Mouse (Mus musculus): ENCODE results near the gene Mvd. TPM values are rescaled to one million over a fixed set of nuclear protein-coding genes. Genes with fewer than 3 reads are reported as not detected.
A peak's percentile ranks its signal among the peaks of the same experiment; 100 is the strongest.

Mvd gene
- polyA plus RNA-seq (2012; rRNA removed): 17.0 and 20.5 TPM in 2 replicates

- Histone ChIP-seq H3K36me3 (ENCODE audit: control insufficient read depth, insufficient read depth, low read length) (no peaks in the 10 kb centered on the region; the same call in 1 of the 2 replicates), H3K27ac (ENCODE audit: insufficient read depth, low read length) (peak within 1 kb of the TSS; percentile 74), H3K27me3 (ENCODE audit: control insufficient read depth, insufficient read depth, low read length) (no peaks in the 10 kb centered on the region), H3K4me3 (ENCODE audit: extremely low read depth, insufficient read depth, insufficient read length) (peak within 1 kb of the TSS; percentile 76), H3K4me1 (ENCODE audit: control insufficient read depth, insufficient read depth, insufficient read length) (peaks cover 7% of the 10 kb centered on the region; the same call in 1 of the 2 replicates)
- under 1% methylated on average over 47 of the region's 47 CpGs for WGBS
- TF ChIP-seq POLR2A (IDR thresholded peaks at IDR 0.05; ENCODE audit: low read depth, low read length): peak; percentile 88; the same call in 1 of the 2 replicates
- peak; percentile 38; the same call in 1 of the 2 replicates for TF ChIP-seq CTCF (IDR thresholded peaks at IDR 0.05; ENCODE audit: extremely low read depth, insufficient read depth, insufficient read length, insufficient replicate concordance)
- peak; percentile 97 to 98 for DNase-seq (ENCODE audit: low read depth in 1 of 2, low spot score in 2 of 2)
Observed at GRCm38 (mm10) chr8:122443262-122444006, at the start of gene Mvd. TSS of gene Mvd (minus strand) at chr8:122443422.

- Histone ChIP-seq H3K27ac (ENCODE audit: insufficient read depth, low read length) (no peak overlapping the region), H3K36me3 (ENCODE audit: control insufficient read depth, insufficient read depth, low read length) (peaks cover 70% of the 10 kb centered on the region), H3K27me3 (ENCODE audit: control insufficient read depth, insufficient read depth, low read length) (no peaks in the 10 kb centered on the region), H3K4me3 (ENCODE audit: extremely low read depth, insufficient read depth, insufficient read length) (no peak overlapping the region), H3K4me1 (ENCODE audit: control insufficient read depth, insufficient read depth, insufficient read length) (no peaks in the 10 kb centered on the region)
- DNase-seq (ENCODE audit: low read depth in 1 of 2, low spot score in 2 of 2): no peak
- no peak for TF ChIP-seq POLR2A (IDR thresholded peaks at IDR 0.05; ENCODE audit: low read depth, low read length)
- TF ChIP-seq CTCF (IDR thresholded peaks at IDR 0.05; ENCODE audit: extremely low read depth, insufficient read depth, insufficient read length, insufficient replicate concordance): no peak
- WGBS: 96% methylated on average over 9 of the region's 9 CpGs
Observed at GRCm38 (mm10) chr8:122488387-122488786, 45.2 kb upstream of the Mvd start.

- no peak overlapping the region for H3K4me3 ChIP-seq (ENCODE audit: extremely low read depth, insufficient read depth, insufficient read length)
- H3K27ac ChIP-seq (ENCODE audit: insufficient read depth, low read length): no peak overlapping the region
- no peaks in the 10 kb centered on the region for H3K4me1 ChIP-seq (ENCODE audit: control insufficient read depth, insufficient read depth, insufficient read length)
- no peak for DNase-seq (ENCODE audit: low read depth in 1 of 2, low spot score in 2 of 2)
- no peaks in the 10 kb centered on the region for H3K27me3 ChIP-seq (ENCODE audit: control insufficient read depth, insufficient read depth, low read length)
- no peak for TF ChIP-seq CTCF (IDR thresholded peaks at IDR 0.05; ENCODE audit: extremely low read depth, insufficient read depth, insufficient read length, insufficient replicate concordance)
- TF ChIP-seq POLR2A (IDR thresholded peaks at IDR 0.05; ENCODE audit: low read depth, low read length): no peak
- H3K36me3 ChIP-seq (ENCODE audit: control insufficient read depth, insufficient read depth, low read length): peaks cover 80% of the 10 kb centered on the region
- 76% methylated on average over 12 of the region's 12 CpGs for WGBS
Observed at GRCm38 (mm10) chr8:122484831-122485230, 41.6 kb upstream of the Mvd start.

- no peak overlapping the region for H3K27ac ChIP-seq (ENCODE audit: insufficient read depth, low read length)
- 97% methylated on average over 7 of the region's 7 CpGs for WGBS
- H3K4me3 ChIP-seq (ENCODE audit: extremely low read depth, insufficient read depth, insufficient read length): no peak overlapping the region
- TF ChIP-seq CTCF (IDR thresholded peaks at IDR 0.05; ENCODE audit: extremely low read depth, insufficient read depth, insufficient read length, insufficient replicate concordance): no peak
- no peak for TF ChIP-seq POLR2A (IDR thresholded peaks at IDR 0.05; ENCODE audit: low read depth, low read length)
- no peak for DNase-seq (ENCODE audit: low read depth in 1 of 2, low spot score in 2 of 2)
- no peaks in the 10 kb centered on the region for H3K4me1 ChIP-seq (ENCODE audit: control insufficient read depth, insufficient read depth, insufficient read length)
- H3K27me3 ChIP-seq (ENCODE audit: control insufficient read depth, insufficient read depth, low read length): no peaks in the 10 kb centered on the region
- H3K36me3 ChIP-seq (ENCODE audit: control insufficient read depth, insufficient read depth, low read length): peaks cover 82% of the 10 kb centered on the region
Observed at GRCm38 (mm10) chr8:122483877-122484276, 40.7 kb upstream of the Mvd start.

- Histone ChIP-seq H3K4me1 (ENCODE audit: control insufficient read depth, insufficient read depth, insufficient read length) (no peaks in the 10 kb centered on the region), H3K27me3 (ENCODE audit: control insufficient read depth, insufficient read depth, low read length) (no peaks in the 10 kb centered on the region), H3K4me3 (ENCODE audit: extremely low read depth, insufficient read depth, insufficient read length) (no peak overlapping the region), H3K27ac (ENCODE audit: insufficient read depth, low read length) (no peak overlapping the region), H3K36me3 (ENCODE audit: control insufficient read depth, insufficient read depth, low read length) (peaks cover 77% of the 10 kb centered on the region)
- WGBS: 89% methylated on average over 8 of the region's 8 CpGs
- DNase-seq (ENCODE audit: low read depth in 1 of 2, low spot score in 2 of 2): no peak
- TF ChIP-seq POLR2A (IDR thresholded peaks at IDR 0.05; ENCODE audit: low read depth, low read length) (no peak), CTCF (IDR thresholded peaks at IDR 0.05; ENCODE audit: extremely low read depth, insufficient read depth, insufficient read length, insufficient replicate concordance) (no peak)
Observed at GRCm38 (mm10) chr8:122482448-122482847, 39.2 kb upstream of the Mvd start.

- no peak for TF ChIP-seq CTCF (IDR thresholded peaks at IDR 0.05; ENCODE audit: extremely low read depth, insufficient read depth, insufficient read length, insufficient replicate concordance)
- TF ChIP-seq POLR2A (IDR thresholded peaks at IDR 0.05; ENCODE audit: low read depth, low read length): peak; percentile 39
- peaks cover 13% of the 10 kb centered on the region; the same call in 1 of the 2 replicates for H3K4me1 ChIP-seq (ENCODE audit: control insufficient read depth, insufficient read depth, insufficient read length)
- H3K36me3 ChIP-seq (ENCODE audit: control insufficient read depth, insufficient read depth, low read length): peaks cover 20% of the 10 kb centered on the region
- H3K27me3 ChIP-seq (ENCODE audit: control insufficient read depth, insufficient read depth, low read length): no peaks in the 10 kb centered on the region
- DNase-seq (ENCODE audit: low read depth in 1 of 2, low spot score in 2 of 2): peak; percentile 78 to 81
- peak within 1 kb of the TSS; percentile 65 for H3K27ac ChIP-seq (ENCODE audit: insufficient read depth, low read length)
- WGBS: 1% methylated on average over 103 of the region's 103 CpGs
- H3K4me3 ChIP-seq (ENCODE audit: extremely low read depth, insufficient read depth, insufficient read length): peak within 1 kb of the TSS; percentile 98
Observed at GRCm38 (mm10) chr8:122475580-122476320, 32.5 kb upstream of the Mvd start, which contains the start of the genes Rnf166 and Ctu2. TSS of gene Rnf166 (minus strand) at chr8:122476064. TSS of gene Ctu2 (plus strand) at chr8:122476143.

Data from spleen, adult 2 months (tissue).